Mouse (Mus musculus): Measurements from ENCODE around the gene Rhov.

- TF ChIP-seq CTCF (IDR thresholded peaks at IDR 0.05; ENCODE audit: control insufficient read depth, insufficient read depth, low read length) (no peak), POLR2A (IDR thresholded peaks at IDR 0.05; ENCODE audit: borderline replicate concordance, control insufficient read depth, low read depth, low read length) (no peak)
These were observed 33.7 kb upstream of the Rhov start for GRCm38 (mm10) chr2:119304798-119305208.
